Mouse (Mus musculus) E14TG2a.4 (cell line): ENCODE results near the gene Npb.

Source experiments
- H3K27me3 ChIP-seq: 2 replicates; pipeline ENCODE4 v1.6.1; 2014; ENCODE audit warnings: low read length, control low read depth; ENCODE audit not compliant: insufficient read depth
- H3K36me3 ChIP-seq: 2 replicates; pipeline ENCODE4 v1.6.1; 2014; ENCODE audit warnings: low read length, control low read depth; ENCODE audit not compliant: insufficient read depth
- H3K4me1 ChIP-seq: replicated peaks from 2 replicates; pipeline ENCODE4 v1.6.1; 2014; ENCODE audit warnings: low read depth, low read length, control low read depth
- H3K4me3 ChIP-seq: replicated peaks from 2 replicates; pipeline ENCODE4 v1.5.1; 2014; ENCODE audit warnings: mild to moderate bottlenecking, low read length
- H3K9me3 ChIP-seq: 2 replicates; pipeline ENCODE4 v1.6.1; 2014; ENCODE audit warnings: low read length, control low read depth
- CTCF ChIP-seq: conservative IDR thresholded peaks from 2 replicates; pipeline ENCODE4 v1.5.1; 2014; ENCODE audit warnings: low read length
- NANOG ChIP-seq: IDR thresholded peaks from 2 replicates; pipeline ENCODE4 v1.6.1; 2014; ENCODE audit warnings: borderline replicate concordance, low read length, mixed read lengths
- POU5F1 ChIP-seq: IDR thresholded peaks from 2 replicates; pipeline ENCODE4 v1.6.1; 2014; ENCODE audit warnings: low read length, borderline replicate concordance

The Npb gene

GRCm38 (mm10) chr11:120616617-120617294 is 8.5 kb downstream of the Npb start:
- H3K27me3 ChIP-seq = no peaks in the 10 kb centered on the region
- peaks cover 85% of the 10 kb centered on the region for H3K4me1 ChIP-seq
- no peaks in the 10 kb centered on the region for H3K9me3 ChIP-seq
- peak overlapping the region; percentile 95 for H3K4me3 ChIP-seq
- TF ChIP-seq CTCF (no peak), NANOG (no peak), POU5F1 (no peak)
- peaks cover 82% of the 10 kb centered on the region for H3K36me3 ChIP-seq

DNA sequence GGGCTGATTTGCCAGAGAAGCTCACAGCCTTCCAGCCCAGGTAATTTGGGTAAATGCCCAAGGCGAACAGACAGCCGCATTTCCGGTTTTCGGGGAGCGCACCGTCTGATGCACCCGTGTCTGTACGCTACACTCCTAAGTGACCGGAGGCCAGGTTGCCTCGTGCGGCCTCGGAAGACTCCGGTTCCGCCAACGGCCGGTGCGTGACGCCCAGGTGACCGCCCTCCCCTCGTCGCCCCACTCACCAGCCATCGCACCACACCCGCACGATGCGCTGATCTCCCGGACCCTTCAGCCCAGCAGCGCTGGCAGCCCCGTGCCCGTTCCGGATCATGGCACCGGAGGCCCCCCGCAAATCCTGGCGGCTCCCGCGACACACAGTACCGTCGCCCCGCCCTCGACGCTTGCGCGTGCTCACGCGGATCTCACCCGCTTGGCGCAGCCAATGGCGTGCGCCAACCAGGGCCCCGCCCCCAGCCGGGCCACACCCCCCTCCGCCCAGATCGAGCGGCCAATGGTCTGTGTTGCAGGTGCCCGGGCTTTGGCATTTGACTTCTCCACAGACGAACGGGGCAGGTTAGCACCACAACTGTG is 9.3 kb downstream of the Npb start, which contains the start of gene Pcyt2:
Pcyt2 (minus strand) TSS at position 418 of the 594 bp plus-strand sequence.
- peaks cover 81% of the 10 kb centered on the region for H3K36me3 ChIP-seq
- peaks cover 86% of the 10 kb centered on the region for H3K4me1 ChIP-seq
- no peak for TF ChIP-seq NANOG
- peak within 1 kb of the TSS; percentile 95 for H3K4me3 ChIP-seq
- no peaks in the 10 kb centered on the region for H3K9me3 ChIP-seq
- H3K27me3 ChIP-seq = no peaks in the 10 kb centered on the region

GRCm38 (mm10) chr11:120618619-120619535 is 10.6 kb downstream of the Npb start:
- no peak for TF ChIP-seq CTCF
- Histone ChIP-seq H3K4me3 (peak overlapping the region; percentile 95), H3K27me3 (no peaks in the 10 kb centered on the region), H3K9me3 (no peaks in the 10 kb centered on the region), H3K36me3 (peaks cover 78% of the 10 kb centered on the region), H3K4me1 (peaks cover 80% of the 10 kb centered on the region)

DNA sequence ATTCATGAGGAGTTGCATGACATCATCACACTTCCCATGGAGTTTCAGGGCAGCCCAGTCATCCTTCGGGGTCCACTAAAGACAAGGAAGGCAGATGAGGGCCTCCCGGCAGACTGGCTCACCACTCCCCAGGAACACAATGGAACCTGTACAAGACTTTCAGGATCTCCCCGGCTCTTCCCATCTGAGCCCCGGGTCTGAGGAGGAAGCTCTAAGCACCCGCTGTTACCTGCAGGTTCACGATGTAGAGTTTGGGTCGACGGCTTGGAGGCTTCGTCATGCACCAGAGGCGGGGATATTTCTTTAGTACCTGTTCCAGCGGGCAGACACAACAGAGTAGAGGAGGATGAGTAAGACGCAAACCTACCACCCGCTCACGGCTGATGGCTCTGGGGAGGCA is 11.9 kb downstream of the Npb start:
- no peak for TF ChIP-seq NANOG
- TF ChIP-seq CTCF = no peak
- TF ChIP-seq POU5F1 = no peak
- H3K4me1 ChIP-seq = peaks cover 75% of the 10 kb centered on the region

GRCm38 (mm10) chr11:120622805-120623204 is 14.5 kb downstream of the Npb start:
- Histone ChIP-seq H3K27me3 (no peaks in the 10 kb centered on the region), H3K9me3 (no peaks in the 10 kb centered on the region), H3K4me1 (peaks cover 79% of the 10 kb centered on the region), H3K36me3 (peaks cover 79% of the 10 kb centered on the region), H3K4me3 (no peak overlapping the region)
- no peak for TF ChIP-seq NANOG
- TF ChIP-seq POU5F1 = no peak
- no peak for TF ChIP-seq CTCF

More for the DNA sequence above, 11.9 kb downstream of the Npb start:
- Histone ChIP-seq H3K36me3 (peaks cover 66% of the 10 kb centered on the region), H3K9me3 (no peaks in the 10 kb centered on the region), H3K27me3 (no peaks in the 10 kb centered on the region), H3K4me3 (peak overlapping the region; percentile 39)

DNA sequence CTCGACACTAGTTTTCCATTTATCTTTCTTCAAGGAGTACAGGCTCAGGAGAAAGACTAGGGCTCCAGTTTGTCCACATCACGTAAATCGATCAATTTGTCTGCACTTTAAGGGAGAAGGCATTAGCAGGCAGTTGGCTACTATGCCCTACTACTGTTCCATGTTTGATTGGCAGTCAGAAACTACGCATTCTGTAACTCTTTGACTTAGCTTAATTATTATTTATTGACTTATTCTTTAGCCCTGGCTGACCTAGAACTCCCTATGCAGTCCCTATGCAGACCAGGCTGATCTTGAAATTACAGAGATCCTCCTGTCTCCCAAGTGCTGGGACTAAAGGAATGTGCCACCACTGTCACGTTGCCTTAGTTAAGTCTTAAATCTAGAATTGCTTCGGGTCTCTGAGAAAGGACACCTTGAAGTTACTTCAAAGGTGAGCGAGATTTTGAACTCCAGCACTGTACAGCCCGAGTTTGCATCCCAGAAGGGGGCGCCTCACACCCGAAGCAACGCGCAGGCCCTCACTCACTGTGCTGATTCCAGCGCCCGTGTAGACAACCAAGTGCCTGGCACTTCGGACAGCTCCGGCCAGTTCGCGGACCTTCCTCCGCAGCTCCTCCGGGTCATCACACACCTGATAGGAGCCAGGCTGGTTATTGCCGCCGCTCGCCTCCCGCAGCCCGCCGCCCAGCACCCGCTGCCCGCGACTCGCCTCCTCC is 15.8 kb downstream of the Npb start:
- peaks cover 80% of the 10 kb centered on the region for H3K4me1 ChIP-seq
- peaks cover 81% of the 10 kb centered on the region for H3K36me3 ChIP-seq
- H3K27me3 ChIP-seq = no peaks in the 10 kb centered on the region
- peak overlapping the region; percentile 98 for H3K4me3 ChIP-seq
- H3K9me3 ChIP-seq = no peaks in the 10 kb centered on the region
- no peak for TF ChIP-seq NANOG
- peak; percentile 45 for TF ChIP-seq CTCF

DNA sequence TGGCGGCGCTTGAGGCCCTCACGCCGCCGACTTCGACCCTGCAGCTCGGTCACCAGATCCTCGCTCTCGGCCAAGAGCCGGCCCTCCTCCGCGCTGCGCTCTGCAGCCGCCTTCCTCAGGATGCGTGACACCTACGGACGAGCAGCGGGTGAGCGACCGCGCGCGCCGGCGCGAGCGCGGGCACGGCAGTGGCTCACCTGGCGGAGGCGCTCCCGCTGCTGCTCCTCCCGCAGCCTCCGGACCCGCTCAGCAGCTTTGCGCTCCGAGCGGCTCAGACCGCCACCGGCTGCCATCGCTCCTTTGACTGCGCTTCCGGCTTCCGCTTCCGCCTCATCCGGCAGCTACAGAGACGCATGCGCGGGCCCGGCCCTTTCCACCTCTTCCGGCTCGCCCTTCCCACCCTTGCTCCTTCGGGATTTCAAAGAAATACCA is 16.4 kb downstream of the Npb start:
- no peak for TF ChIP-seq CTCF
- no peak for TF ChIP-seq NANOG
- no peak for TF ChIP-seq POU5F1
- peaks cover 83% of the 10 kb centered on the region for H3K4me1 ChIP-seq
- H3K36me3 ChIP-seq = peaks cover 82% of the 10 kb centered on the region
- H3K9me3 ChIP-seq = no peaks in the 10 kb centered on the region
- no peaks in the 10 kb centered on the region for H3K27me3 ChIP-seq
- peak overlapping the region; percentile 98 for H3K4me3 ChIP-seq
